Mouse (Mus musculus) kidney, embryonic 15.5 days (tissue): Measurements from ENCODE around the gene Gm17490. TPM values are rescaled to one million over a fixed set of nuclear protein-coding genes. Genes with fewer than 3 reads are reported as not detected.

Experiments used
- ATAC-seq: fragments of 200-750 bp; cut with Nextera tagmentation; replicated peaks from 2 replicates; pipeline ENCODE4 v1.8.0; 2017; ENCODE audit warnings: moderate TSS enrichment; ENCODE audit not compliant: low FRiP score
- H3K27ac ChIP-seq: fragments of 300-500 bp; sonication (generic); 2 replicates; pipeline ENCODE4 v1.5.1; 2015; ENCODE audit warnings: mild to moderate bottlenecking, inconsistent platforms
- H3K27me3 ChIP-seq: fragments of 300-500 bp; sonication (generic); 2 replicates; pipeline ENCODE4 v1.6.1; 2015; ENCODE audit warnings: inconsistent platforms
- H3K36me3 ChIP-seq: fragments of 300-500 bp; sonication (generic); 2 replicates; pipeline ENCODE4 v1.6.1; 2015; ENCODE audit warnings: inconsistent platforms
- H3K4me1 ChIP-seq: fragments of 300-500 bp; sonication (generic); 2 replicates; pipeline ENCODE4 v1.6.1; 2015; ENCODE audit warnings: inconsistent platforms
- H3K4me2 ChIP-seq: fragments of 300-500 bp; sonication (generic); 2 replicates; pipeline ENCODE4 v1.6.1; 2015; ENCODE audit warnings: moderate library complexity, mild to moderate bottlenecking, inconsistent platforms
- H3K4me3 ChIP-seq: fragments of 300-500 bp; sonication (generic); replicated peaks from 2 replicates; pipeline ENCODE4 v1.5.1; 2015; ENCODE audit warnings: mild to moderate bottlenecking, inconsistent platforms
- H3K9ac ChIP-seq: fragments of 300-500 bp; sonication (generic); 2 replicates; pipeline ENCODE4 v1.6.1; 2015; ENCODE audit warnings: mild to moderate bottlenecking, inconsistent platforms
- H3K9me3 ChIP-seq: fragments of 300-500 bp; sonication (generic); replicated peaks from 2 replicates; pipeline ENCODE4 v1.6.1; 2016; ENCODE audit warnings: inconsistent platforms
- WGBS: fragments of 180-500 bp; shearing (Covaris S2); methylation state at CpG from one replicate; pipeline ENCODE4 v1.1.7; 2015; ENCODE audit warnings: mixed read lengths; 5-methylcytosine and 5-hydroxymethylcytosine counted together
- polyA plus RNA-seq: library from polyadenylated mRNA; unstranded; fragments of >200 nt; fragmentation: Nextera tagmentation; extraction: Ambion mirVana; gene quantifications from 2 replicates; pipeline ENCODE4 v1.2.1, GENCODE M21; 2015

Gm17490 gene
- polyA plus RNA-seq, 1 experiment from 2014 or later, result not detected

GRCm38 (mm10) chr2:11578187-11578586 lies 47.9 kb downstream of the Gm17490 start:
- H3K4me2 ChIP-seq, result no peak overlapping the region
- no peak overlapping the region for H3K9ac ChIP-seq
- no peaks in the 10 kb centered on the region for H3K9me3 ChIP-seq
- 80% methylated on average over 6 of the region's 6 CpGs for WGBS
- H3K4me1 ChIP-seq, result no peaks in the 10 kb centered on the region
- no peak overlapping the region for H3K4me3 ChIP-seq
- no peak overlapping the region for H3K27ac ChIP-seq
- no peak for ATAC-seq
- H3K27me3 ChIP-seq, result no peaks in the 10 kb centered on the region
- H3K36me3 ChIP-seq, result peaks cover 16% of the 10 kb centered on the region

Other genes starting within 250 kb of the Gm17490 start
- gene Pfkfb3, start 72.2 kb downstream of the Gm17490 start, polyA plus RNA-seq, result 13.2 and 13.9 TPM in 2 replicates
- 148 and 154 TPM in 2 replicates for gene Rbm17, start 22.1 kb downstream of the Gm17490 start, polyA plus RNA-seq
- gene Il2ra, start 16.5 kb upstream of the Gm17490 start, polyA plus RNA-seq, result not detected in 2 replicates
- gene Il15ra, start 79.0 kb upstream of the Gm17490 start, polyA plus RNA-seq, result 2.1 and 2.2 TPM in 2 replicates
- 127 and 130 TPM in 2 replicates for gene Fbh1, start 151.3 kb upstream of the Gm17490 start, polyA plus RNA-seq
- gene Ankrd16, start 151.6 kb upstream of the Gm17490 start, polyA plus RNA-seq, result 49.8 and 52.1 TPM in 2 replicates